Mouse (Mus musculus) heart, adult 2 months (tissue): ENCODE data around the gene Kcnj1.

ENCODE experiments used
- CTCF ChIP-seq: fragments of 200-600 bp; IDR thresholded peaks from 2 replicates; pipeline ENCODE4 v1.8.1; 2022; ENCODE audit warnings: antibody characterized with exemption, mild to moderate bottlenecking, moderate library complexity
- POLR2A ChIP-seq: fragments of 200-500 bp; IDR thresholded peaks from 2 replicates; pipeline ENCODE4 v1.6.1; 2011; ENCODE audit warnings: mild to moderate bottlenecking, low read depth, low read length, control low read depth; ENCODE audit not compliant: insufficient read depth

GRCm38 (mm10) chr9:32348096-32348495 is 24.2 kb upstream of the Kcnj1 start:
- TF ChIP-seq CTCF (no peak), POLR2A (no peak)
